Mouse (Mus musculus) testis, postnatal 14 days (tissue): ENCODE measurements around the gene Spib.

Experiments
- DNase-seq: peaks from one replicate; pipeline ENCODE4 v3.0.0; 2021; ENCODE audit warnings: low spot score

Spib gene

DNA sequence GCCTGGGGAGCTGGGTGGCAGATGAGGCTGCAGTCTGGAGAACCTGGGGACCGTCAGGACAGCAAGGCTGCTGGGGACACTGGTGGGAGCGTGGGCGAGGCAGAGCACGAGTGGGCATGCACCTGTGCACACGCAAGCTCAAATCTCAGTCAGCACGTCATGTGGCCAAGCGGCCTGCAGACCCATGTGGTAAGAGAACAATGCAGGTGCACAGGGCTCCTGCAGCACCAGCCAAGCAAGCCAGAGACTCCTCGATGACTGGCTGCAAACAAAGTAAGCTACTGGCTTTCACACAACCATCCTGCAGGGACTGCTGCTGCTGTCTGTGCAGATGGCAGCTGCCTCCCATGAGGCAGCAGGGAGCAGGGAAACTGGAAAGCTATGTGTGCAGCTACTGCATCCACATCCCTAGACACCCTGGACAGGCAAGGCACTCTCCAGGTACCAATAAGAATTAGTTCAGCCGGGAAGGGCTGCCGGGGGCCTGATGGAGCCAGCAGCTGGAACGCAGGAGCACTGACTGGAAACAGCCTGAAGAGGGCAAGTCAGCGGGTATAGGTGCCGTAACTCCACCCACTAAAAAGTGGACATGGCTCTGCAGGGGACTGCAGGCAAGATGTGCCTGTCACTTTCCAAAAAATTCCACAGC, 44.8 kb downstream of the Spib start:
- DNase-seq, result no peak

DNA sequence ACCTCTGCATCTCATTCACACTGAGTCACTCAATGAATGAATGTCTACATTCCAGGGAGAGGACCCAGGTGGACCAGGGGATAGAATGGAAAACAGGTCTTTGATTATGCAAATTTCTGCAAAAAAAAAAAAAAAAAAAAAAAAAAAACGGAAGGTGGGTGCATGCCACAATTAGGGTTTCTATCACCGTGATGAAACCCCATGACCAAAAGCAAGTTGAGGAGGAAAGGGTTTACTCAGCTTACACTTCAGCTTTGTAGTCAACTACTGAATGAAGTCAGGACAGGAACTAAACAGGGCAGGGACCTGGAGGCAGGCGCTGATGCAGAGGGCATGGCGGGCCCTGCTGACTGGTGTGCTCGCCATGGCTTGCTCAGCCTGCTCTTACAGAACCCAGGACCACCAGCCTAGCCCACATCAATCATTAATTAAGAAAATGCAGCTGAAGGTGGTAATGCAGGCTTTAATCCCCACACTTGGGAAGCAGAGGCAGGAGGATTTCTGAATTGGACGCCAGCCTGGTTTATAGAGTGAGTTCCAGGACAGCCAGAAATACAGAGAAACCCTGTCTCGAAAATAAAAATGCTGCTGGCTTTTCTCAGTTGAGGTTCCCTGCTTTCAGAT, 46.2 kb downstream of the Spib start:
- DNase-seq, result no peak

DNA sequence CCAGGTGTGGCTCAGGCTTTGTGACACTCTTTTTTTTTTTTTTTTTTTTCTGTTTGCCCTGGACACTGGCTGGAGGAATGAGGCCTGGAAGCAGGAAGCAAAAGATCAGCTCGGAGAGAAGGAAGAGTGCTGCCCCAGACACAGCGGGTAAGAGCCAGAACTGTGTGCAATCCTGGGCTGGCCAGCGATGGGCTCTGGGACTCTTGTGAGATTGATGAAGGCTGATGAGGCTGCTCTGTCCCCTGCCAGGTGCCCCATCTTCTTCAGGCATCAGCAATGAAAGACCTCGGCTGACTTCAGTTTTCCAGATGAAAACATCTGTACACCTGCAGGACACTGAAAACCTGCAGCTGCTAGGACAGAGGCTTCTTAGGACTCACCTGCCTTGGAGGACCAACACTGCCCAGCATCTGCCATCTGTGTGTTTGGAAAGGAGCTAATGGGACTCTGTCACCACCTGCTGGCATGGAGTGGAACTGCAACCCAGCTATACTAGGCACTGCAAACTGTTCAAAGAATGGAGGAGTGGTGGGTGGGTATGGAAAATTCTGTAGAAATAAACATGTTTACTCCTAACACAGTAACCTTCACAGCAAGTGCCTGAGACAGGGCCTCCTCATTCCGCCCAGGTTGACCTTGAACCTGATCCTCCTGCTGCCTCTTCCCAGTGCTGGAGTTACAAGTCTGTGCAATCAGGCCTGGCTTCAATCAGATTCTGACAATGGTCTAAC, 46.9 kb downstream of the Spib start:
- DNase-seq, result no peak

DNA sequence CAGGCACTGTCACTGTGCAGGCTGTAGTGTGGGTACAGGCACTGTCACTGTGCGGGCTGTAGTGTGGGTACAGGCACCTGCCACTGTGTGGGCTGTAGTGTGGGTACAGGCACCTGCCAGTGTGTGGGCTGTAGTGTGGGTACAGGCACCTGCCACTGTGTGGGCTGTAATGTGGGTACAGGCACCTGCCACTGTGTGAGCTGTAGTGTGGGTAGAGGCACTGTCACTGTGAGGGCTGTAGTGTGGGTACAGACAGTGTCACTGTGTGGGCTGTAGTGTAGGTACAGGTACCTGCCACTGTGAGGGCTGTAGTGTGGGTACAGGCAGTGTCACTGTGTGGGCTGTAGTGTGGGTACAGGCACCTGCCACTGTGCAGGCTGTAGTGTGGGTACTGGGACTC, 47.8 kb downstream of the Spib start:
- DNase-seq, result no peak

DNA sequence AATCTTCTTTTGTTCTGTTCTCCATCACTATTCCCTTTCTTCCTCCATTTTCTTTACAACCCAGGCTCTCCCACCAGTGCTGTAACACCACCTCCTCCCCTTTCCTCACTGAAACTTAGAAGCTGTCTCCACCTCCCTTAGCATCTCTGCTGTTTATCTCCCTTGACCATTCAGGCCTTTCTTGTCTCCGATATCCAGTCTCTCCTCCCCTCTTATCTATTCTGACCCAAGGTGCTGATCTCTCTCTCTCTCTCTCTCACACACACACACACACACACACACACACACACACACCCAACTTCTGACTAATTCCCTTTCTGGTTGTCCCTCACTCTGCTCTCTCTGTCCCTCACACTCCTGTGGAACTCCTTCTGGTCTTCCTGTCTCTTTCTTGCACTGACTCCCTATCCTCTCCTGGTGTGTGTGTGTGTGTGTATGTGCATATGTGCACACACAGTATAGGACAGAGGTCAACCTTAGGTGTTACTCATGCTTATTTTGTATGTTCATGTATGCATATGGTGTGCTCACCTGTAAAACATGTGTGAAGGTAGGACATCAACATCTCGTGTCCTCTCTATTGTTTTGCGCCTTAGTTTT, 48.9 kb downstream of the Spib start:
- no peak for DNase-seq
